Mouse (Mus musculus) c-Kit-positive CD71-positive TER-119-negative erythroid progenitor cells, embryonic 14.5 days (primary cell): ENCODE measurements around the gene Gm10436.
"Not testable (repeated sequence)": the region's sequence is repeated elsewhere in the genome, so short reads cannot be mapped to it uniquely, and the experiment has no call there.

ENCODE experiments used
- DNase-seq: peaks from one replicate; pipeline ENCODE4 v3.0.0-alpha.2; 2013; ENCODE audit warnings: low read depth

Gene Gm10436

GRCm38 (mm10) chr12:88182008-88182407 lies at the start of gene Gm10436:
Gene Gm10436, minus strand, starts transcription at chr12:88182108.
- DNase-seq: not testable (repeated sequence)

DNA sequence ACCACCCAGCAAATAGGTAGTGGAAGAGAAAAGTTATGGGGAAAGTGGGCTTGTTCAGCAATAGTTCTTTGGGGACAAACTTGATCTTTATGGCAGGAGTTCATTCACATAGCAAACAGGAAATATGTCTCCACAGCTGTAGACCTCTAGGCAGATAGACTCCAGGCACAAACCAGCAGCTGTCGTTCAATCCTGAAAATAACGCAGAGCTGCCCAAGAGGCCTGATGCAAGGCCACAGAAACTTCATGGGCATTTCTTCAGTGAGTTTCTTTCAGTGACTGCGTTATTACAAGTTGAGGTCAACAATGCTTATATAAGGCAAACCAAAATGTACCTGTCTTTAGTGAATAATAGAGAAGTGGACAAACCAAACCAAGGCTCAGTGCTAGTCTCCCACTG lies 37.5 kb upstream of the Gm10436 start:
- no peak for DNase-seq

GRCm38 (mm10) chr12:88218059-88218458 lies 36.2 kb upstream of the Gm10436 start:
- not testable (repeated sequence) for DNase-seq

- DNase-seq: no peak
Measured at GRCm38 (mm10) chr12:88214641-88215040, 32.7 kb upstream of the Gm10436 start.

- not testable (repeated sequence) for DNase-seq
Measured at GRCm38 (mm10) chr12:88211458-88211857, 29.6 kb upstream of the Gm10436 start.

- DNase-seq: no peak
Measured at GRCm38 (mm10) chr12:88202856-88203255, 20.9 kb upstream of the Gm10436 start.
